Mouse (Mus musculus) gastrocnemius, adult 2 months (tissue): ENCODE data around the gene Frs2. TPM values are rescaled to one million over a fixed set of nuclear protein-coding genes. Genes with fewer than 3 reads are reported as not detected.
A peak's percentile ranks its signal among the peaks of the same experiment; 100 is the strongest.

Experiments
- DNase-seq: peaks from one replicate; pipeline ENCODE4 v3.0.0; 2022
- H3K27ac ChIP-seq: fragments of 200-600 bp; 2 replicates; pipeline ENCODE4 v1.8.1; 2022; ENCODE audit warnings: mild to moderate bottlenecking
- H3K4me3 ChIP-seq: fragments of 200-600 bp; 2 replicates; pipeline ENCODE4 v1.8.1; 2022; ENCODE audit warnings: mild to moderate bottlenecking, moderate library complexity
- CTCF ChIP-seq: fragments of 200-600 bp; IDR thresholded peaks from 2 replicates; pipeline ENCODE4 v1.8.1; 2022; ENCODE audit warnings: antibody characterized with exemption, mild to moderate bottlenecking, moderate library complexity
- intact Hi-C: fragments of 180-260 bp; cut with DNase I; formaldehyde crosslinking; loops from one replicate; pipeline ENCODE4 v1.15.1; 2025
- long read RNA-seq, 2 experiments: library from polyadenylated mRNA; stranded (forward); transcript quantifications; one replicate each; pipeline ENCODE4 v2.0.0; 2021
- total RNA-seq, 2 experiments: library from RNA; stranded (reverse); gene quantifications; 2 replicates each; pipeline ENCODE4 v1.2.3; 2021

Gene Frs2
- 10 to 100 TPM in 1 of 2 experiments, 1 to 10 TPM in 1; 8.1 to 11.5 TPM for total RNA-seq
- long read RNA-seq, experiment 1, full-length matches to known transcripts = 3 of 8 reads
- long read RNA-seq, experiment 1, partial matches to known transcripts = 0 of 8 reads
- long read RNA-seq, experiment 1, other reads (novel, unspliced or antisense) = 5 of 8 reads
- long read RNA-seq, experiment 2, full-length matches to known transcripts = 2 of 6 reads
- long read RNA-seq, experiment 2, partial matches to known transcripts = 0 of 6 reads
- long read RNA-seq, experiment 2, other reads (novel, unspliced or antisense) = 4 of 6 reads

DNA sequence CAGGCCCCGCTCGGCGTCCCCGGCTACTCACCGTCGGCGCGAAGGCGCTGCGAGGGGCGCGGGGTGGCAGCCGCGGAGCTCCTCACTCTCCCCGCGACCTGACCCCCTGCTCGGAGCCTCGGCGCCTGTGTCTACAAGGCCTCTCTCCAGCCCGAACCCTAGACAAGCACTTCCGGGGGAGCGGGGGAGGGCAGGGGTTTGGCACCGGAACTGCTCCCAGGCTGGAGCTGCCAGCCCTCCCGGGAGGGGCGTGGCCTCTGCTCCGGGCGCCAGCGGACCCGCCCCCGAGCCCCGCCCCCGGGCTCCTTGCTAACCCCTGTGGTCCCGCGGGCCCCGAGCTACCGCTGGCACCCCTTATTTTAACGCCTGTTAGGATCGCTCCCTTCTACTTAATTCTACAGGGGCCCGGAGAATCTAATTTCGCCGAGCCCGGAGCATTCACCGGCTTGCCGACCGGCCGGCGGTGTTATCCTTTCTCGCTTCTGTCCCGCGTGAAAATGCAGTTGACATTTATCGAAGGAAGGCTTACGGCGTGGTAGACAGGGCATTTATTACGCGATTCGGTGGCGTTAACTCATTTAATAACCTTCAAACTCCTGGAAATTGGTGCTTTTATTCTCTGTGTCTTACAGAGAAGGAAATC, at the start of gene Frs2:
Gene Frs2 (minus strand): TSS at position 174 of the 643 bp plus-strand sequence.
- TF ChIP-seq CTCF = no peak
- intact Hi-C loops = loop anchor here (2.0 kb wide), 1 partner anchor 86 kb away; the partner anchor contains the start of gene Cct2
- DNase-seq = peak; percentile 97

DNA sequence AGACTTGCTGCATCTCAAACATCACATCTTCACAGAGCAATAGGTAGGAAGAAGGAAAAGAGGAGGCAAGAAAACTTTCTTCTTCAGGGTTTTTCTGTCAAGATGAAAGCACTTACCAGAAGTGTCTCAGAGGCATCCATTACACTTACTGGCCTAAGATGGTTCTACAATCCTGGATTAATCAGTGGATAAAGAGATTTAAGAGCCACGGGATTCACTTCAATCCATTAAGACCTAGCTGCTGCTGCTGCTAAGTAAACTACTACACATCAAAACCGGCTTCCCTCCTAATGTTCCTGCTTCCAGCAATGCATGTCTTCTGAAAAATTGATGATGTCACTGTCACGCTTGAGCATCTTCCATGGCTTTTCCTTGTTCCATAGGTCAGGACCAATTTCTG, 48.4 kb upstream of the Frs2 start:
- no peak overlapping the region for H3K4me3 ChIP-seq
- intact Hi-C loops = no loop called here
- no peak overlapping the region for H3K27ac ChIP-seq
- no peak for TF ChIP-seq CTCF
- DNase-seq = no peak

More for the DNA sequence above, at the start of gene Frs2:
- H3K4me3 ChIP-seq = peak within 1 kb of the TSS; percentile 97
- peak within 1 kb of the TSS; percentile 94 for H3K27ac ChIP-seq

DNA sequence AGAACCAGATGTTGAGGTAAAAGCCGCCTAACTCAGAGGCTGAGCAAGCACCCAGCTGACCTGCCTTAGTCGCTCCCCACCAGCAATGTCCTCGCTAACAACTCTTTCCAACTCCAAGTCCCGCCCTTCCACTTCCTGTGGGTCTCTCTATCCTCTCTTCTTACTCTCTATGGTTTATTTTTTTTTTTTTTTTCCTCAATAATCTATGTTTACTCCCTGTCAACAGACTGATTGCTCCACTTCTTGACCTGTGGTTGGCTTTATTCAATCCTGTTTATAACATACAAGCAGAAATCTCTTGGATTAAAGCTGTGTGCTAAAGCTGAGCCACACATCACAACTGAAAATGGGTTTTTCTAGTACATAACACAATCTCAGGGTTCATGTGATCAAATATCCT, 47.4 kb upstream of the Frs2 start:
- TF ChIP-seq CTCF = no peak
- DNase-seq = no peak
- Histone ChIP-seq H3K4me3 (no peak overlapping the region), H3K27ac (no peak overlapping the region)
- intact Hi-C loops = no loop called here

DNA sequence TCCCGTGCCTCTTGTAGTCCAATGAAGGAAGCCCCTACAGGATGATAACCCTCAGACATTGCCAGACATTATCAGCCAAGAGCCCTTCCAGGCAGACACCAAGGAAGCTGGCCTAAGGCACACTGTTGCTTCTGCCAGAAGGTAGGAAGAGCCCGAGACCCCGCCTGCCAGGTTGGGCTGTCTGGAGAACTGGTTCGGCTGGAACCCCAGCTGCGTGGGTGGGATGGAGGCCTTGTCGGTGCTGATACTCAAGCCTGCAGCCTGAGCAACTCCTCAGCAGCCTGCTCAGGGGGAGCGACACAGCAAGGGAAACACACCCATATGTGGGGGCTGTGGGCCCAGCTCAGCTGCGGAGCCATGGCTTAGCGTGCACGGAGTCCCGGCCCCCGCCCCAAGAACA, 46.7 kb upstream of the Frs2 start:
- H3K4me3 ChIP-seq = no peak overlapping the region
- H3K27ac ChIP-seq = no peak overlapping the region
- TF ChIP-seq CTCF = no peak
- DNase-seq = no peak
- intact Hi-C loops = no loop called here

DNA sequence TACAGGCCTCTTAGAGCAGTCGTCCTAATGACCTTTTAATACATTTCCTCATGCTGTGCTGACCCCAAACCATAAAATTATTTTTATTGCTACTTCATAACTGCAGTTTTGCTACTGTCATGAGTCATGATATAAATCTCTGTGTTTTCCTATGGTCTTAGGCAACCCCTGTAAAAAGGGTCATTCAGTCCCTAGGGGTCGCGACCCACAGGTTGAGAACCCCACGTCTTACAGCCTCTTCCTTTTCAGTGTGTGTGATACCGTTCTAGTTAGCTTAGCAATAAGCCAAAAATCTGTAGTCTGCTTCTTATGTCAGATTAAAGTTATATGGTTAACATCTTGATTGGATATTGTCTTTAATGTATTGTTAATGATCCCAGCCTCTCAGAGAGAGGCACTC, 45.0 kb upstream of the Frs2 start:
- no peak overlapping the region for H3K4me3 ChIP-seq
- H3K27ac ChIP-seq = no peak overlapping the region
- intact Hi-C loops = no loop called here
- TF ChIP-seq CTCF = no peak
- DNase-seq = no peak

DNA sequence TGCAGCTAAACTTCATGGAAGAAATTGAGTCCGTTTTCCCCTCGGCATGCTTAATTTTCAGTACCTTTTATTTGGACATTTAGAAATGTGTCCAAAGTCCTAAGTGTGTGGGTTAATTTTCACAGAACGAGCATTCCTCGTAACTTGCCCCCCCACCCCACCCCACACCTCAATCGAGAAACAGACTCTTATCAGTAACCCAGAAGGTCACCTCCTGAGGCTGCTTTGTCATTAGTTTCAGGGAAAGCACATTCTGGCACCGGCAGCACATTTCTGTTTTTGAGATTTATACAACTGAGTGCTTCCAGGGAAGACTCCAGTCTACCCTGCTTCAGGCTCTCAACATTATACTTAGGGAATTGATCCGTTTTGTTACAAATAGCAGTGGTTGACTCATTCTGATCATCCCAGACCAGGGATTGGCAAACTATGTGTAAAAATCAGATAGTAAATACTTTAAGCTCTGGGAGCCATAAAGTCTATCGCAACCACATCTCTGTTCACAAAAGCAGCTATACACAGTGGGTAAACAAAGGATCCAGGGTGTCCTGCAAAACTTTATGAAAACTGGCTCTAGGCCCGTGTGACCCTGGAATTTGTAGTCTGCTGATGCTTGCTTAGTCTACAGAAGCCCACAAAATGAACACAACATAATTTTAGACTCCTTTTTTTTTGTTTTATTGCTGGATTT, 37.2 kb upstream of the Frs2 start:
- DNase-seq = no peak
- no peak for TF ChIP-seq CTCF
- intact Hi-C loops = no loop called here
- H3K27ac ChIP-seq = no peak overlapping the region
- H3K4me3 ChIP-seq = no peak overlapping the region

DNA sequence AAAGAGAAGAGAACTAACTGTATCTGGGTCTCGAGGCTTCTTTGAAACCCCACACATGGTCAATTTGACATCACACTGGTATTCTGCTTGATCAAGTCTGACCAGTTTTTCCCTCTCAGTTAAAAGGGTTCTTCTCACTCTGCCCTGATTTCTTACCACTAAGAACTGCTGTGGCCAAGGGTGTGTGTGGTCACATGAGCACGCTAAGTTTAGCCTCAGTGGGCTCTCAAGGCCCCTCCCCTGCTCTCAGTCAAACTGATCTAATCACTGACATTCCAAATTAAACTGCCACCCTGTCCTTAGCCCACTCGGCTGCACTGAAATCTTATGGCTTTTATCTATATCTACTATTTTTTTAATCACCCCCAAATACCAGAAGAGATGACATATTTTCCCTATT, 32.8 kb upstream of the Frs2 start:
- intact Hi-C loops = no loop called here
- H3K4me3 ChIP-seq = no peak overlapping the region
- H3K27ac ChIP-seq = no peak overlapping the region
- no peak for DNase-seq
- TF ChIP-seq CTCF = no peak

DNA sequence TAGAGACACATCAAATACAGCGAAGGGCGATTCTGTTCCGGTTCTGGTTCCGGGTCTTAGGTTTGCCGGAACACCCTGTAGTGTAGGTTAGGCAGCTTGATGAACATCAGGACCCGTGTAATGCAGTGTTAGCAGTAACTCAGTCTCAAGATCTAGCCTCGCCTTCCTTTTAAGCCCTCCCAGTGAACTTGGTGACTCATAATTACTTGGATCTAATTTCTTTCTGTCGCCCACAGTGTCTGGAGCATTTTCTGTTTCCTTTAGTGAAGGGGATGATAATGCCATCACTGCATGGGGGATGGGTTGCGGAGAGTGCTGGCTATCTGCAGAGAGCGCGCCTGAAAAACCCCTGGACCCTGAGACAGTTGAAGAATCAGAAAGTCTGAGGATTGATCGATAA, 26.3 kb upstream of the Frs2 start:
- no peak overlapping the region for H3K4me3 ChIP-seq
- TF ChIP-seq CTCF = no peak
- DNase-seq = no peak
- intact Hi-C loops = no loop called here
- H3K27ac ChIP-seq = no peak overlapping the region

DNA sequence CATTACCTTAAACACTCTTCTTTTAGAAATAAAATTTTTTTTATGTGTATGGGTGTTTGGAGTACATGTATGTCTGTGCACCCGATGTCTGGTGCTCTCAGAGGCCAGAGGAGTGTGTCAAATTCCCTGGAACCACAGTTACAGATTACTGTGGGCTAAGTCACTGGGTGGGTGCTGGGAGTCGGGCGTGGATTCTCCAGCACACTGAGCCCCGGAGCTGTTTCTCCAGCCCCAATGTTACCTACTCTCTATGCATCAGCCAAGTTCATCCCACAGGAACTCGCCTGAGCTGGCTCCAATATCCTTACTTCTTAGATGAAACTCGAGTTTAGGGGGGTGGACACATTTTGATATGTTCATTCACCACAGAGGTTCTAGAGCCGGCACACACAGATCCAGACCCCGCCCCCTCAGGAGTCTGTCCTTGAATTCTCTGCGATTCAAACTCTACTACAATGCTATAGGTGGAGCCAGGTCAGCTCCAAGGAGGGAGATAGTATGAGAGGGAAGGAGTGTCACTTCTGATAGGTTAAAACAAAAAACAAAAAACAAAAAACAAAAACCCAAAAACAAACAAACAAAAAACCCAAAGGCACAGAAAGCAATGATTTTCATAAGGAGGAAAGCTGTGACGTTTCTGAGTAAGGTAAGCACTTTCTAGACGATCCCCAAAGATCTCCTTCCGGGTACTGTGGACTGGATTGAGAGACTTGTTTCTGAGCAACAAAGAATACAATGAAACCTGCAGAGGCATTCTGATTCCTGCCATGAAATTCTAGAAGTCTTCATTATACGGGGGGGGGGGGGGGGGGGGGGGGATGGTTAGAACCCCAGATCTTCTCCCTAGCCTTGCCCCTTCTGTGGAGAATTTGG, 25.5 kb upstream of the Frs2 start:
- TF ChIP-seq CTCF = no peak
- no peak overlapping the region for H3K4me3 ChIP-seq
- DNase-seq = no peak
- H3K27ac ChIP-seq = no peak overlapping the region
- intact Hi-C loops = no loop called here

DNA sequence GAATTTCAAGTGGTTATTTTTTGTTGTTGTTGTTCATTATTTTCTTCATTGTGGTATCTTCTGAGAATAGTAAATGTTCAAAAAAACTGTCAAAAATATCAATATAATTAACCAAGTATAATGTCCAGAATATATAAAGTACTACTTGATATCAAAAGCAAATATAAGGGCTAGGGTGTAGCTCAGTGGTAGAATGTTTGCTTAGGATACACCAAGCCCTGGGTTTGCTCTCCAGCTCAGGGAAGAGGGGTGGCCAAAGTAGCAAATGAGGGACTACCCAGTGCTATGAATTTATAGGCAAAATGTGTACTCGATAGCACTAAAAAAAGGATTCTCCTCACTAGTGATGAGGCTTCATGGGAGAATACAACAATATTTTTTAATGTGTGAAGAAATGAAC, 24.8 kb upstream of the Frs2 start:
- Histone ChIP-seq H3K4me3 (no peak overlapping the region), H3K27ac (no peak overlapping the region)
- intact Hi-C loops = no loop called here
- TF ChIP-seq CTCF = no peak
- no peak for DNase-seq

DNA sequence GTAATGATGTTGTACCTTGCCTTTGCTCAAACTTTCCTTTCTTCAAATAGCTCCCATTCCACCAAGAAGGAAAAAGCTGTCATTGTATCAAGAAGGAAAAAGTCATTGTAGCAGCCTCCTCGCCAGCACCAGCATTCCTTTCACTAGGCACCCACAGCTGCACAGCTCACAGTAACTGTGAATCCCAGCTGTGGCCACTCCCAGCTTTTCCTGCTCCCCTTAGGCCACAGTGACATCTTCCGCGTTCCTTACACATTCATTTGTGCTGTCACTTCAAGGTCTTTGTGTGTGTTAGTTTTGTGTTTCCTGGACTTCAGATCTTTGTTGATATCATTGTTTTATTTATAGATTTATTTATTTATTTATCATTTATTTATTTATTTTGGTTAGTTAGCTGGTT, 23.7 kb upstream of the Frs2 start:
- H3K27ac ChIP-seq = no peak overlapping the region
- H3K4me3 ChIP-seq = no peak overlapping the region
- intact Hi-C loops = no loop called here
- TF ChIP-seq CTCF = no peak
- no peak for DNase-seq

DNA sequence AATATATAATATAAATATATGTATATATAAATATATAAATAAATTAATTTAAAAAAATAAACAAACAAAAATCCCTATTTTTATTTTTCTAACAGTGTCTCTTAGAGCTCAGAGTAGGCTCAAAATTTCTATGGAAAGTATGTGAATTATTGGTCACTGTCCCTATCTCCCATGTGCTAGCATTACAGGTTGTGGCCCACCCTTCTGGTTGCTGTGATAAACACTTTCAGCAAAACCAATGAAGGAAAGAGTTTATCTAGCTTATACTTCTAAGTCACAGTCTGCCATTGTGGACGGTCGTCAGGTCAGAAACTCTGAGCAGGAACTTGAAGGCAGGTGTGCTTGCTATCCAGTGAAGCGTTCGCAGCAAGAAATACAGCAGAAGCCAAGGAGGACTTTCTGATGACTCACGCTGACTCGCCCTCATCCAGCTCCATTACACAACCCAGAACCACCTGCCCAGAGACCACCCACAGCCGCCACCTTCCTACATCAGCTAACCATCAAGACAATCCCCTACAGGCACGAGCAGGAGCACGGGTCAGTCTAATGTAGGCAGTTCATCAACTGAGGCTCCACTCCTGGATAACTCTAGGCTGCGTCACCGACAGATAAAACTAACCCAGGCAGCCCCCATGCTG, 18.6 kb upstream of the Frs2 start:
- Histone ChIP-seq H3K27ac (no peak overlapping the region), H3K4me3 (no peak overlapping the region)
- DNase-seq = no peak
- TF ChIP-seq CTCF = no peak
- intact Hi-C loops = no loop called here
